Mouse (Mus musculus) lung, embryonic 15.5 days (tissue): ENCODE results near the gene Nr2f1. TPM values are rescaled to one million over a fixed set of nuclear protein-coding genes. Genes with fewer than 3 reads are reported as not detected.

Experiments
- polyA plus RNA-seq: library from polyadenylated mRNA; unstranded; fragments of >200 nt; fragmentation: Nextera tagmentation; extraction: Ambion mirVana; gene quantifications from 2 replicates; pipeline ENCODE4 v1.2.1, GENCODE M21; 2015

The Nr2f1 gene
- polyA plus RNA-seq, 1 experiment from 2014 or later: 5.7 TPM

Other genes starting within 250 kb of the Nr2f1 start
- gene Pou5f2, start 174.9 kb downstream of the Nr2f1 start, polyA plus RNA-seq: 0.72 and 0.90 TPM in 2 replicates